Mouse (Mus musculus) frontal cortex, adult (tissue): Measurements from ENCODE around the gene Cdc42bpg.
"Not testable (repeated sequence)": the region's sequence is repeated elsewhere in the genome, so short reads cannot be mapped to it uniquely, and the experiment has no call there.

Experiments used
- ATAC-seq: cut with Nextera tagmentation; 2 replicates; pipeline ENCODE4 v1.9.2; 2017; ENCODE audit warnings: mild to moderate bottlenecking, moderate library complexity, mixed read lengths; ENCODE audit not compliant: low TSS enrichment

Gene Cdc42bpg

GRCm38 (mm10) chr19:6296551-6297210, 9.6 kb upstream of the Cdc42bpg start:
- ATAC-seq = no peak

- ATAC-seq = no peak
Observed at GRCm38 (mm10) chr19:6297641-6298040, 8.6 kb upstream of the Cdc42bpg start.

- no peak for ATAC-seq
Observed at GRCm38 (mm10) chr19:6299003-6299402, 7.3 kb upstream of the Cdc42bpg start.

DNA sequence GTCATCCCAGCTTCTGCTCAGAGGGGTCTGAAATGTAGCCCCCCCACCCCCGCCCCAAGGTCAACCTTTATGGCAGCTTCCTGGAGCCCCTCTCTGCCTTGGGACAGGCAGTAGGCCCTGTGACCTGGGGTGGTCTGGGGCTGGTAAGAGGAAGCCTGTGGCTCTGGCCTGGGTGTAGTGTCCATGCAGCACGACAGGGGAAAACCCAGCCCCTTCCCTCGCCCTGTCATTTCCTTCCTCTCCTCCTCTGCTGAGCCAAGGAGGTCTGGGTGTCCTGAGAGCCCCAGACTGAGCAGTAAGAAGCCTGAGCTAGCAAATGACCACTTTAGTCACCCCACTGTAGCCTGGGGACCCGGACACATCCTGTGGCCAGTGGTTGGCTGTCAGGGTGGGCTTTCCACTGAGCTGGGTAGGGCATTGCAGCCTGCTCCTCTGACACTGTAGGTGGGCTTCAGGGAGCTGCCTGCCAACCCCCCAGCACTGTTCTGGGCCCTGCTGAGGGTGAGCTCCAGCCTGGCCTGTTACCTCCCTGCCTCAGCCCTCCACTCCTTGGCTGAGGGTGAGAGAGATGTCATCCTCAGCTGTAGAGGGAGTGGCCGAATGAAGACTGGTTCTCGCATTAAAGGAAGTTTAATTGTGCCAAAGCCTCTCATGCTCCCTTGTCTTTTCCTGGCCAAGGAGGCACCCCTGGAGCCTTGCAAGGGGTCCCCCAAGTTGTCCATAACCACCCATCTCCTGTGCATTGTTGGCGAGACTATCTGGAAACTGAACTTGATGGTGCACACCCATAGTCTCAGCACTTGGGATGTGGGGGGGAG, 6.6 kb upstream of the Cdc42bpg start:
- ATAC-seq = no peak

DNA sequence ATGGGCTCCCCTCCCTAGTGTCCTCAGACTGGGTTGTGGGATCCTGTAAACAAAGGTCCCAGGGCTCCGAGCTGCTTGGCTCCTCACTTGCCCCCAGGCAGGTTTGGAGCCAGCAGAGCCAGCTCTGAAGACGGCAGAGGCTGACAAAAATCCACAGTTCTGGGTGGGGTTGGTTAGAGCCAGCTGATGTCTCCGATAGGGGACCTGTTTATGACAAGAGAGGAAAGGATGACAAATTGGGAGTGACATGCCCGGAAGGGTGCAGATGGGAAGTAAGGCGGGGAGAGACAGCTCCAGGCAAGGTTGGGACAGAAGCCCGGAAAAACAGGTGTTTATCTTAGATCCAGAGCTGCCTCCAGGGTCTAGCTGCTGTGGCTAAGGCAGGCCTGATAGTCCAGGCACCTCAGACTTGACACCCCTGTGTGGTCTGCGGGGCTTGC, 5.8 kb upstream of the Cdc42bpg start:
- ATAC-seq = no peak

GRCm38 (mm10) chr19:6302114-6302513, 4.1 kb upstream of the Cdc42bpg start:
- no peak for ATAC-seq

DNA sequence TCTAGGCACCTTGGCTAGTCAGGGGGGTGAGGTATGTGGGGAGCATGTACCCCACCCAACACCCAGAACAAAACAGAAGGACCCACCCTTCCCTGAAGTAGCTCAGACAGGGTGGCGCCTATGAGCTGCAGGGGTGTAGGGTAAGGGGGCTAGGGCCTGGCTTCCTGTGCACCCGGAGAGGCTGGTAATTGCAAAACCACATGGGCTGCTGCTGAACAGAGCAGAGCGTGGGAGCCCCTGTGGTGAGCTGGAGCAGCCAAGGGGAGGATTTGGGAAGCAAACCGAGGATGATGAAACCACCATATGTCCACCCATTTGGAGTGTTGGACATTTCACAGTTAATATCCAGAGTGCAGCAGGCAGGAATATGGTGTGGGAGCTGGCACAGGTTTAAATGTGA, 3.7 kb upstream of the Cdc42bpg start:
- peak; percentile 68; the same call in 1 of the 2 replicates for ATAC-seq

DNA sequence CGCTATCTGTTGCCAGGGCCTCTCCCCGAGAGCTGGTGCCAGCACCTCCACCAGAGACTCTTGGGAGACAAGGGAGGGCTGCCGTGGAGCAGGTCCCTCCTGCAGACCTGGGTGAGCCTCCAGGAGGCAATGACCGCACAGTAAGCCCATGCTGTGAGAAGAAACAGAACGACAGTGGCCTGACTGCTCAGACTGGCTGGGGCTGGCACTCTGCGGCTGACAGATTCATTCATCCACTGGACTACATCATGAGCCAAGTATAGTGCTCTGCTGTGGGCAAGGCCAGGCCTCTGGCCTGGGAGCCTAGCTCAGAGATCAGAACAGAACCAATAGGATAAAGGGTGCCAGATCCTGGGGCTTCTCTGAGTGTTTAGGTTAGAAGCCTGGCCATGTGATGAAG, 2.4 kb upstream of the Cdc42bpg start:
- no peak for ATAC-seq

DNA sequence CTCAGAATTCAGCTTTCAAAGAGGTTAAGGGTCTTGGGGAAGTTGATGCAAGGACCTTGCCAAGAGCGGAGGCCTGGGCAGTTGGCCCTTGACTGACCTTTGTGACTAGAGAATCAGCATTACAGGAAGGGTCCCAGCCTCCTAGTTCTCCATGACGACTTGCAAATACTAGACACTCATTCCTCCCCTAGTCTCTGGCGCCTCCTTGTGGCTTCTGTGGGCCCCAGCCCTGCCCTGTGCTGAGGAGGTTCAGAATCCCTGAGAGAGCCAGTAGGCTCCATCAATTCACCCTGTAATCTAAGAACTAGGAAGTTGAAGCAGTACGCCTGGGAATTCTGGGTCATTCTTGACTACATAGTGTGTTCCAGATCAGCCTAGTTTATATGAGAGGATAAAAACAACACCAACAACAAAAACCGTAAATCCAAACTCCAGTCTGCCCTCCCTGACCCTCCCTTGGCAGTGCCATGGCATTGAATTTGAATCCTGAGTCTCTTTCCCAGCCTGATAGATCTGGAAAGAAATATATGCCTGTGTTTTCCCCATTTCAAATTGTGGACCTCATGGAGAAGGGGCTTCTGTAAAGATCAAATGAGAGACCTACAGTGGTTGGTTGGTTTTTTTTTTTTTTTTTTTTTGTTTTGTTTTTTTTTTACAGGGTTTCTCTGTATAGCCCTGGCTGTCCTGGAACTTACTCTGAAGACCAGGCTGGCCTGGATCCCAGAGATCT, 1.3 kb upstream of the Cdc42bpg start:
- ATAC-seq = peak; percentile 83

DNA sequence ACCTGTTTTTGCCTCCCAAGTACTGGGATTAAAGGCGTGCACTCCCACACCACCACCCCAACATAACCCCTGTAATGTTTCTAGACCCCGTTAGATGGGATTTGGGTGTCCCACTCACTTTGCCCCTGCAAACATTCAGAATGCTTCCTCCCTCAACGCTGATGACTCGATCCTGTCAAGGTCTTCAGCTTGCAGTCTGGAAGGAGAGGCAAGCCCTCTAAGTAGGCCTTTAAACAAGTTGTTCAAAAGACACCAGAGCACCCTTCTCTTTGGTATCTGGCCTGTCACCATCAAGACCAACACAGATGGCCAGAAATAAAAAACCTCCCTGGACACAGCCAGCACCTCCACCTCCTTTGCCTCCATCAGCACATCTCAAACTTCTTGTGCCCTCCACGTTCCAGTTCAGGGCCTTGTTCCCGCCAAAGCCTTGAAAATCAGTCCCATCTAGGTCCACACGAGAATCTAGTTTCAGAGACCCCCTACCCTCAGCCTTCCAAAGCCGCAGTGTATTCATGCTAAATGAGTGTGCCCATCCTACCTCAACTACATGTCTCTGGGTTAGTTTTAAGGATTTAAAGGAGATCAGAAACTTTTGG, 640 bp upstream of the Cdc42bpg start:
- ATAC-seq = no peak

DNA sequence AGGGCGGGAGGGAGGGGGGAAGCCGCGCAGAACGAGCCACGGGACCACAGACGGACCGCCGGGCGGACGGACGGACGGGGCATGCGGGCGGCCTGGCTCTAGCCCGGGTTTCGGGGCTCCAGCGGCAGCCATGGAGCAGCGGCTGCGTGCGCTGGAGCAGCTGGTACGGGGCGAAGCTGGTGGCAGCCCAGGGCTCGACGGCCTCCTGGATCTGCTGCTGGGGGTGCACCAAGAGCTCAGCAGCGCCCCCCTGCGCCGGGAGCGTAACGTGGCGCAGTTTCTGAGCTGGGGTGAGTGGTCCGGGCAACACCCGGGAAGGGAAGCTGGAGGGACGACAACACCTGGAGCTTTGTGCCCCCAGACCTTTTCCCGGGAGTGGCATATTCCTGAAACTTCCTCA, 330 bp downstream of the Cdc42bpg start:
- ATAC-seq = no peak

- ATAC-seq = no peak
Observed at GRCm38 (mm10) chr19:6307733-6308531, 1.7 kb downstream of the Cdc42bpg start.

DNA sequence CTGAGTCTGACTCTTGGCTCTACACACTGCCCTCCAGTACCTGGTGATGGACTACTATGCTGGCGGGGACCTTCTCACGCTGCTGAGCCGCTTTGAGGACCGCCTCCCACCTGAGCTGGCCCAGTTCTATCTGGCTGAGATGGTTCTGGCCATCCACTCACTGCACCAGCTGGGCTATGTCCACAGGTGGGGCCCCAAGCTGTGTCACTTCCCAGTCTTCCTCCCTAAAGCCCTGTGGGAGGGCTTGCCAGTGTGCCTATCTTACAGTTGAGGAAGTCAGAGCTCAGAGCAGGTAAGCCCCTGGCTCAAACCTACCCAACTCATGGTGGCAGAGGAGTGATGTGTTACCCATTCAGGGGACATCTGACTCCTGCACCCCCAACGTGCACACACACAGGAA, 3.9 kb downstream of the Cdc42bpg start:
- ATAC-seq = no peak

GRCm38 (mm10) chr19:6311783-6312182, 5.5 kb downstream of the Cdc42bpg start:
- not testable (repeated sequence) for ATAC-seq

GRCm38 (mm10) chr19:6313796-6314195, 7.5 kb downstream of the Cdc42bpg start:
- no peak for ATAC-seq

GRCm38 (mm10) chr19:6314513-6314912, 8.3 kb downstream of the Cdc42bpg start:
- no peak for ATAC-seq

- no peak for ATAC-seq
Observed at GRCm38 (mm10) chr19:6315573-6315972, 9.3 kb downstream of the Cdc42bpg start.

DNA sequence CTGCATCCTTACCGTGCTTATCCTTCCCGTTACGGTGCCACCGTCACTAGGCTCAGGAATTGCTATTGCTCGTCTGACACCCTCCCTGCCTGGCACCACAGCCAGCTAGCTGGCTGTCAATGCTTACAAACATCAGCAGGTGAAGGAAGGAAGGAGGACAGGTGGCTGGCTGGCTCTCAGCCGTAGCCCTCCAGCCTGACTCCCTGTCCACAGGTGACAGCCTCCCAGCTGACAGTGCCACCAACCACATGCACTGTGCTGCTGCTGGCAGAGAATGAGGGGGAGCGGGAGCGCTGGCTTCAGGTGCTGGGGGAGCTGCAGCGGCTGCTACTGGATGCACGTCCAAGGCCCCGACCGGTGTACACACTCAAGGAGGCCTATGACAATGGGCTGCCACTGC, 11.9 kb downstream of the Cdc42bpg start:
- no peak for ATAC-seq

GRCm38 (mm10) chr19:6321358-6321757, 15.1 kb downstream of the Cdc42bpg start:
- no peak for ATAC-seq

DNA sequence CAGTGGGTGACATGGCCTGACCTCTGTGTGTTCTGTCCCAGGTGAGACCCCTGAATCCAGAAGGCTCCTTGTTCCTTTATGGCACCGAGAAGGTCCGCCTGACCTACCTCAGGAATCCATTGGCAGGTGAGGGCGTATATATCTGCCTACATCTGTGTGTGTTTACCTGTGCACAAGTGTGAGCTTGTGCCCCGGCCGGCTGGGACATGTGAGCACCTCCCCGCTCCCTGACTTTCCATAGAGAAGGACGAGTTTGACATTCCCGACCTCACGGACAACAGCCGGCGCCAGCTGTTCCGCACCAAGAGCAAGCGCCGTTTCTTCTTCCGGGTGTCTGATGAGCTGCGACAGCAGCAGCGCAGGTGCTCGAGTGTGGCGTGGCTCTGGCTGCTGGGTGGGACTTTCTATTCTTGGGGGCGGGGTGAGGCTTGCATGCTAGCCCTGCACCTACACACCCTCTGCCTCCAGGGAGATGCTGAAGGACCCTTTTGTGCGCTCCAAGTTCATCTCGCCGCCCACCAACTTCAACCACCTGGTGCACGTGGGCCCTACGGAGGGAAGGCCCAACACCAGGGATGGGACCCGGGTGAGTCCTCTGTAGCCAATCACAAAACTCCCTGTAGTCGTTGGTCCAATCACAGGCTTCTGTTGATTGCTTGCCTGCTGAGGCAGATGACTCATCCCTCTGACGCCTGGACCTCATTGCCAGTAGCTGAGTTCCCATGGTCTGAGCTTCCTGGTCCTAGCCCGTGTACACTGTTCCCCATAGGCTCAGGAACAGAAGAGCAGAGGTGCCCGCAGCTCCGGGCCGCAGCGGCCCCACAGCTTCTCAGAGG, 15.7 kb downstream of the Cdc42bpg start:
- ATAC-seq = peak; percentile 67; the same call in 1 of the 2 replicates
